Mouse (Mus musculus): ENCODE data around the gene Rnd1.

Rnd1 gene

DNA sequence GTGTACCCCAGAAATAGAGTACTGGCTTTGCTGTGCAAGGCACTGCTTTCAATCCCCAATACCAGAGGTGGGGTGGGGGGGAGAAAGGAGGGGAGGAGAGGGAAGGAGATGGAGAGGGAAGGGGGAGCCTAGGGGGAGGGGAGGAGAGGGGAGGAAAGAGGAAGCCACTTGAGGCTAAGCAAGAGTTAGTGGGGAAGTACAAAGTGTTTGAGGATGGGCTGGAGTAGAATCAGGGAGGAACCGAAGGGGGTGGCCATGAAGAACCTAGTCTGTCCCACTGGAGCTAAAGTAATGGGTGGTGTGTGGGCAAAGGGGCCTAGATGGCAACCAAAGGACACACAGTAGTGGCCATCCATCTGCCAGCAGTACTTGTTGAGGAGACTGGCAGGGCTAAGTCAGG, 6.5 kb upstream of the Rnd1 start:
- in situ Hi-C loops (cut with MboI; ENCODE audit: low pct_unique_long_range_greater_than_20kb in 1 of 2, low sequenced_read_pairs in 2 of 2, unreplicated experiment in 1 of 2), result no loop called here

DNA sequence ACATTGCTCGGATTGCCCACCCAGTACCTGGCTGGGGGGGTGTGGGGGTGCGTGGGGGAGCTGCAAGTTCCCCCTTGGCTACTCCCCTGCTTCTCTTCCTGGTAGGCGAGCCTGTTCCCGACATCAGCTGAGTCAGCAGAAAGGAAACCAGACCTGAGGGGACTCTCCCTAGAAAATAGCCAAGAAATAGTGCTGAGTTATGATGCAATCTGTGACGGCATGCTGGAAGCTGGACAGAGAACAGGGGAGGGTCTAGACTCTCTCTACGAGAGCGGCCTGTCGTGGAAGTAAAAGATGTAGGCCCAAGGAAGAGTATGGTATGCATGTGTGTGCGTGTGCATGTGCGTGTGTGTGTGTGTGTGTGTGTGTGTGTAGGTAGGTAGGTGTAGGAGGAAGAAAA, 5.9 kb upstream of the Rnd1 start:
- in situ Hi-C loops (cut with MboI; ENCODE audit: low pct_unique_long_range_greater_than_20kb in 1 of 2, low sequenced_read_pairs in 2 of 2, unreplicated experiment in 1 of 2), result no loop called here

DNA sequence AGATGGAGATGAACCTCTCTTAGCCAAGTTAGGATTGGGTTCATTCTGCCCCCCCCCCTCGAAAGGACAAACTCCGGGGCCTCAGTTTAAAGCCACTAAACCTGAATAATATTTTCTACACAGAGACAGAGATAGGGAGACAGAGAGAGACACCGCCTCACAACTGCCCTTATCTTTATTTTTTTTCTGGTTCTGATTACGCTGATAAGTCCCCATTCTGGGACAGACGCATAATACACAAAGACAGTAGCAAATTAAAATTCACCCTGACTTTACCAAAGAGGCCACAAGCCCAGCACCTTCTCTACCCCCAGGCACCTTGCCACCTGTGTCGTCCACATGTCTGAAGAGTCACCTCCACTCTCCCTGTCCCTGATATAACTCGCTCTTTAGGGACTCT, 4.4 kb upstream of the Rnd1 start:
- in situ Hi-C loops (cut with MboI; ENCODE audit: low pct_unique_long_range_greater_than_20kb in 1 of 2, low sequenced_read_pairs in 2 of 2, unreplicated experiment in 1 of 2), result no loop called here

DNA sequence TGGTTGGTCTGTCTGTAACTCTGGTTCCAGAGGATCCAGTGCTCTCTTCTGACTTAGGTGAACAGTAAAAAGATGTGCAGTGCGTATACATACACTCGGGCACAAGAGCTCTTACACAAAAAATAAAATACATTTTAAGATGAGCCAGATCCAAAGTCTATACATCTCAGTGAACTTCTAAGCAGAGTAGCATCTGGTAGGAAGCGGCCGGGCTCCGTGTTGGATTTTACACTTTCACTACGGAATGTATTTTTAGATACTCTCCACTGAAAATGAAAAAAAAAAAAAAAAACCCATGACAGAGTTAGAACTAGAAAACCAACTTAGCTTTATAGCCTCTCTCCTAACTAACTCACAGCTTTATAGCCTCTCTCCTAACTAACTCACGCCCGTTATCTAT, 3.4 kb upstream of the Rnd1 start:
- in situ Hi-C loops (cut with MboI; ENCODE audit: low pct_unique_long_range_greater_than_20kb in 1 of 2, low sequenced_read_pairs in 2 of 2, unreplicated experiment in 1 of 2), result no loop called here

DNA sequence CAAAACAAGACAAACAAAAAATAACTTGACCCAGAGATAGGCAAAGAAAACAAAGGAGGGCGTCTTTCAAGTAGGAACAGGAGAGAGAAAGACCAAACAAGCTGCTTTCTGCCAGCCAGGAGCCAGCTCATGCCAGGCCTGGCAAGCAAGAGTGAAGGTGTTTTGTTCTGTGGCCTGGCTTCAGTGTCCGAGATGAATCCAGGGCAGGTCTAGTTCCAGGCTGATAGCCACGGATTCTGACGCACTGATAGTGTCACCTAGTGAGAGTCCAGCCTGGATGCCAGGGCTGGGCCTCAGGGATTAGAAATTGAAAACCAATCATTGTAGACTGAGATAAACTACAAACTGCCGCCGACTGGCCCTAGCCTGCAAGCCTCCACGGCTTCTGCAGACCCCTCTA, 716 bp upstream of the Rnd1 start:
- in situ Hi-C loops (cut with MboI; ENCODE audit: low pct_unique_long_range_greater_than_20kb in 1 of 2, low sequenced_read_pairs in 2 of 2, unreplicated experiment in 1 of 2), result no loop called here

DNA sequence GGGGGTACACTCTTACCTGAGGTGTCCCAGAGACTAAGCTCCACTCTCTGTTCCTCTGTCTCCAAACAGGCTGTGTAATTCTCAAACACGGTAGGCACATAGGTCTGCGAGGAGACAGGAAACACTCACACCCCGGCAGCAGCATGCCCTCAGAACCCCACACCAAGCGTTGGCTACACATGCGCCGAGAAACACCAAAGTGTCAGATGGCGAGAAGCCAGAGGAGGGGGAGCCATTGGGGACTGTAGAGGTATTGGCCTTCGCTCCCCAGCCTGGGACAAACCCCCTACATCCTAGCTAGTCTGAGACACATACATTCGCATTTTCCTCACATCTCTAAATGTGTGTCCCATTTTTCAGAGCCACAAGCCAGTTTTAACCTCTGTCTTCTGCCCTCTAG, 790 bp downstream of the Rnd1 start:
- in situ Hi-C loops (cut with MboI; ENCODE audit: low pct_unique_long_range_greater_than_20kb in 1 of 2, low sequenced_read_pairs in 2 of 2, unreplicated experiment in 1 of 2), result no loop called here

DNA sequence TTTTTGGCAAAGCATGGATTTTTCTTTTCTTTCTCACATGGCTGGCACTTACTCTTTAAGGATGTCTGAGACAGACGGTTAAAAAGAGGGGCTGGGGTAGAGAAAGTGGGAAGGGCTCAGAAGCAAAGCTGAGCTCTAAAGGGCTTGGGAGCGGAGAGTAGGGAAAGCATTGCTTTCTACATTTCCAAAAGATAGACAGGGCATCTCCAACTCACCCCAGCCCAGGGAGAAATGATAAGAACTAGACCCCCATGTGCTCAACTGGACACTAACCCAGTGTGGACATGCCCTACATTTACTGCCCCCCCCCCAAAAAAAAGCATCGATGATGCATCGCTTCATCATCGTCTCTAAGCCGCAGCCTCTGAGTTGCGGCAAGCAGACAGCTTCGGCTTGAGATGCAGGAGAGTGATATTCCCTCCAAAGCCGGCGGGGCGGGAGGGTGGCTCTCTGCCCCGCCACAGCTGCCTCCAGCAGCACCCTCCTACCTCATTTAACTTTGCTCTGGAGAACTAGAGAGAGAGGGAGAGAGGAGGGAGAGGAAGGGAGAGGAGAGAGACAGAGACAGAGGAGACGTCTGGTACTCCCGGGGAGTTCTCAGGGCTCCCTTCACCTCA, 1.5 kb downstream of the Rnd1 start:
- in situ Hi-C loops (cut with MboI; ENCODE audit: low pct_unique_long_range_greater_than_20kb in 1 of 2, low sequenced_read_pairs in 2 of 2, unreplicated experiment in 1 of 2), result no loop called here

DNA sequence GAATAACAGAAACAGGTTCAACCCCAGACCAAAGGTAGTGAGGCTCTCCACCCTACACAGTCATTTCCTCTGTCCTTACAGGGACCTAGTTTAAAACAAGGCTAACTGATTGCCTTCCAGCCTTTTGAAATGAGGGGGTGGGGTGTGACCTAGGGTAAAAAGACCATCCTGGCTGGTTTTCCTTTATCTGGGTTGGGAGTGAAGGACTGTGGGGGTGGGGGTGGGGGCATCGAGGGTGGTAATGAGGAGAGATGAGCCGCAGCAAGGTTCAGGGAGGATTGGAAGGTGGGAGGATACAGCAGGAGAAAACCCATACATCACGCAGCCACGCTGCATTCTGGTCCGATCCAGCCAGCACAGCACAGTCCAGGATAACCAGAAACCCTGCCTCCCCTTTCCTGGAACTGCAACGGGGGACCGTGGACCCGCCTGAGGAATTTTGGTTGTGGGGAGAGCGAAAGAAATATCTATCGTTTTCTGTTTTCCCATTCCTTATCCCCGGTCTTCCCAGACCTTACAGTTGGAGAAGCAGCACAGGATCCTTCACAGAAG, 2.2 kb downstream of the Rnd1 start:
- in situ Hi-C loops (cut with MboI; ENCODE audit: low pct_unique_long_range_greater_than_20kb in 1 of 2, low sequenced_read_pairs in 2 of 2, unreplicated experiment in 1 of 2), result no loop called here

DNA sequence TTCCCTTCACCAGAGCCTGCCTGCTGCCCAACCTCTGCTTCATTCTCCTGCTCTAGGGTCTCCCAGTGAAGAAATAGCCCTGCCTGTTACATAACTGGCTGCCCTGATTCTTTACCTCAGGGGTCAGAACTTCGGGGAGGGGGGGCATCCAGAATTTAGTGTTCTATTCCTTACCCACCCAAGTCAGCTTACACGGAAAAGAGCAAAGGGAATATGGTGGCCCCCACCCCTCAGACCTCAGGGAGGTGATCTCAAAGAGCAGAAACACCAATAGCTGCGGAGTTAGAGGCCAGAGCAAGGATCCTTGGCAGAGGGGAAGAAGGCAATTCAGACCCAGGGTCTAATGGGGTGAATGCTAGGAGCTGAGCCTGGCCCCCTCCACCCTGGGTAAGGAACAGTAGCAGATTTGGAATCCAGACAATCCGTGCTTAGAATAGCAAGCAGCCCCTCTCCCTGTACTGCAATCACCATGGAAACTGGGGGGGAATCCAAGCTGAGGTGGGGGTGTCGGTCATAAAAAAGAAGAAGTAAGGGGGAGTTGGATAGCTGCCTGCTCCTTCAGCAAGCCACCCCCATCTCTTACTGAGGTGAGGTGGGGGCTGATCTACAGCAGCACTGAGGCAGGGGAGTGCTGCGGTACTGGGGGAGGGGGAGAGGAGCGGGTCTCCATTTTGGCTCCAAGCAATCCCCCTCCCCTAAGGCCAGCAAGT, 2.8 kb downstream of the Rnd1 start:
- in situ Hi-C loops (cut with MboI; ENCODE audit: low pct_unique_long_range_greater_than_20kb in 1 of 2, low sequenced_read_pairs in 2 of 2, unreplicated experiment in 1 of 2), result no loop called here

DNA sequence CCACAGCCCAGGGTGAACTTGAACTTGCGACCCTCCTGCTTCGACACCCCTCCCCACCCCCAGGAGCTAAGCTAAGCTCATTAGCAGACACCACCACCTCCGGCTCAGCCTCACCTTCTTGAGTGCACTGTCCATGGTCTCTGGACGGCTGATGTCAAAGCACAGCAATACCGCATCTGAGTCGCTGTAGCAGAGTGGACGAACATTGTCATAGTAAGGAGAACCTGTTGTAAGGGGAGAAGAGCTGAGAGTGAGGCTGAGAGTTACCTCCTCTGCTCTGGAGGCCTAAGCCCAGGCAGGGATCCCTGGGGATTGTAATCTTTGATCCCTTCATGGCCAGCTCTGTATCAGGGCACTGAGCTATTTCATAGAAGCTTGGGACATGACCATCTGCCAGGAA, 3.5 kb downstream of the Rnd1 start:
- in situ Hi-C loops (cut with MboI; ENCODE audit: low pct_unique_long_range_greater_than_20kb in 1 of 2, low sequenced_read_pairs in 2 of 2, unreplicated experiment in 1 of 2), result no loop called here

DNA sequence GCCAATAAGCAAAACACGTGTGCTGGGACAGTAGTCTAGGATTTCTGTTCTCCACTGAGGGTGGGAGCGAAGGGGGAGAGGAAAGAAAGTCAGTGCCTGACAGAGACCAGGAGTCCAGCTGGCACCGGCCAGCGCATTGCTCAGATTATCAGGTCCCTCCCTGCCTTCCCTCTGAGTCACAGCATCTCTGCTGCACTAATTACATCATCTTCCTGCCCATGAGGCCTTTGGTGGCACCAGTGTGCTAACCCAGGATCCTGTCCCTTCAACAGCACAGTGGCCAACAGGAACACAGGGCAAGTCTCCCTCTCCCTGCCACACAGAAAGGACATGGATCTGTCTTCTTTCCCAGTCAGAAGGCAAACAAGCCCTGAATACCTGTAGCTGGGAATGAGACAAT, 4.7 kb downstream of the Rnd1 start:
- in situ Hi-C loops (cut with MboI; ENCODE audit: low pct_unique_long_range_greater_than_20kb in 1 of 2, low sequenced_read_pairs in 2 of 2, unreplicated experiment in 1 of 2), result no loop called here

DNA sequence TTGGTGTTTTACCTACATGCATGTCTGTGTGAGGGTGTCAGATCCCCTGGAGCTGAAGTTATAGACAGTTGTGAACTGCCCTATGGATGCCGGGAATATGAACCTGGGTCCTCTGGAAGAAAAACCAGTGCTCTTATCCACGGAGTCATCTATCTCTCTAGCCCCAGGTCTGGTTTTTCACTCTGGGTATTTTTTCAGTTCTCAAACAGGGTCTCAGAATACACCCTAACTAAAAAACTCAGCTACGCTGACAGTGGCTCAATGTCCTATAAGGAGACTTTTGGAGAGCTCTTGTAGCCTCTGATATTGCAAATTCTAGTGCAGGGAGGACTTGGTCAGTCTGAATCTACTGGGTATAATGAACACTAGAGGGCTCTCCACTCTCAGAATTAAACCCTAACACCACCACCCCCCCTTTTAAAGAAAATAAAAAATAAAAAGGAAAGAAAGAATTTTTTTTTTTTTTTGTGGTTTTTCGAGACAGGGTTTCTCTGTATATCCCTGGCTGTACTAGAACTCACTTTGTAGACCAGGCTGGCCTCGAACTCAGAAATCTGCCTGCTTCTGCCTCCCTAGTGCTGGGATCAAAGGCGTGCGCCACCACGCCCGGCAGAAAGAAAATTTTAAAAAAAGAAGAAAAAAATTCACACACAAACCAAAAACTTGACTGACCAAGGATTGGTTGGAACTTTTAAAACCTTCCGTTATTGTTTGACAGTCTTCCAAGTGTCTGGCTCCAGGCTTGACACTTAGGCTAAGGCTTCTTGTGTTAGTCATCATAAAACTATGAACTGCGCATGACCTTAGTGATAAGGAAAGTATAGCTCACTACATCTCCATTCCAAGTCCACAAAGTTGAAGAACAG, 13.0 kb downstream of the Rnd1 start:
- in situ Hi-C loops (cut with MboI; ENCODE audit: low pct_unique_long_range_greater_than_20kb in 1 of 2, low sequenced_read_pairs in 2 of 2, unreplicated experiment in 1 of 2), result no loop called here

DNA sequence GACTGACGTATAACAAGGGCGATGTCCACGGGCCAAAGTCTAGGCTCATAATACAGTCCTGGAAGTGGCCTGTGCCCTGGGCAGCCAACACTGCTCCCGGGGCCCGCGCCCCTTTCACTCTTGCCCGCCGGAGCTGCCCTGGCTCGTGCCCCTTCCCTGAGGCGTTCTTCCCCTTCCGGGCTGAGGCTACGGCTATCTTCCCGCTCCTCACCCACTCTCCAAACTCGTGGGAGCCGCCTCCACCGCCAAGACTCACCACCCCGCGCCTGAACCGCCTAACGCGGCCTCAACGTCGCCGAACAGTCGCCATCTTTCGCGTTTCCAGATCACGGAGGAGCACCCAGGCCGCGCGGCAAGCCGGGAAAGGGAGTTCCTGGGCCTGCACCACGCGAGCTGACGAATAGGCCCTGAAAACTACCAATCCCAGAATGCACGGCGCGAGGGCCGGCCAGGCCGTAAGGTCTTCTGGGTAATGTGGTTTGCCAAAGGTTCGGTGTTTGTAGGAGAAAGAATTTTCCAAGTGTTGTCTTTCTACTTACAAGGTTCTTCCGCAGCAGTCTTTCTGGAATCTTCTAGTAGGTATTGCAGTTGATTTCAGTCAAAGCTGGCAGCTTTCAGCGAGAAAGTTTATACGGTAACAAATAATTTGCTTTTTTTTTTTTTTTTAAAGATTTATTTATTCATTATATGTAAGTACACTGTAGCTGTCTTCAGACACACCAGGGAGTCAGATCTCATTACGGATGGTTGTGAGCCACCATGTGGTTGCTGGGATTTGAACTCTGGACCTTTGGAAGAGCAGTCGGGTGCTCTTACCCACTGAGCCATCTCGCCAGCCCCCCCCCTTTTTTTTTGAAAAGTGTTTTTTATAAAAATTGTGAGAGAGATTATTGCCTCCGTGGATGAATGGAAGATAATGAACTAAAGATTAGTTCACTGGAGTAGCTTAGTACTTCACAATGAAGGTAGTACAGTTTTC, 14.4 kb downstream of the Rnd1 start, which contains the start of gene Ddx23:
Gene Ddx23 (minus strand): TSS at position 328 of the 979 bp plus-strand sequence.
- in situ Hi-C loops (cut with MboI; ENCODE audit: low pct_unique_long_range_greater_than_20kb in 1 of 2, low sequenced_read_pairs in 2 of 2, unreplicated experiment in 1 of 2), result no loop called here

DNA sequence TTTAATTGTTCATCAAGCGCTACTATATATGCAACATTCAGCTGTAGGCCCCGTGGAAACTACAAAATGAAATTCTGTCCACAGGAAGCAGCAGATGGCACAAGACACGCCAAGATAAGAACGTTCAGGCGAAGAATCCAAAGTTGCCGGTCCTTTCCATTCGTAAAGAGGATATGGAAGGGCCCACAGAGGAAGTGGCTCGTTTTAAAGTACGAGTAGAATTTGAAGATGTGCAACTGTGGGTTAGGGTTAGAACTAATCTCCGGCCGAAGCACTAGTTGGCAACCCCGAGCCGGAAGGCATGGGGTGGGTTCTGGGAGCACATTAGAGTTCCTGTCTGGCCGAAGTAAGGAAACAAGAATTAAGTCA, 15.1 kb downstream of the Rnd1 start:
- in situ Hi-C loops (cut with MboI; ENCODE audit: low pct_unique_long_range_greater_than_20kb in 1 of 2, low sequenced_read_pairs in 2 of 2, unreplicated experiment in 1 of 2), result no loop called here

DNA sequence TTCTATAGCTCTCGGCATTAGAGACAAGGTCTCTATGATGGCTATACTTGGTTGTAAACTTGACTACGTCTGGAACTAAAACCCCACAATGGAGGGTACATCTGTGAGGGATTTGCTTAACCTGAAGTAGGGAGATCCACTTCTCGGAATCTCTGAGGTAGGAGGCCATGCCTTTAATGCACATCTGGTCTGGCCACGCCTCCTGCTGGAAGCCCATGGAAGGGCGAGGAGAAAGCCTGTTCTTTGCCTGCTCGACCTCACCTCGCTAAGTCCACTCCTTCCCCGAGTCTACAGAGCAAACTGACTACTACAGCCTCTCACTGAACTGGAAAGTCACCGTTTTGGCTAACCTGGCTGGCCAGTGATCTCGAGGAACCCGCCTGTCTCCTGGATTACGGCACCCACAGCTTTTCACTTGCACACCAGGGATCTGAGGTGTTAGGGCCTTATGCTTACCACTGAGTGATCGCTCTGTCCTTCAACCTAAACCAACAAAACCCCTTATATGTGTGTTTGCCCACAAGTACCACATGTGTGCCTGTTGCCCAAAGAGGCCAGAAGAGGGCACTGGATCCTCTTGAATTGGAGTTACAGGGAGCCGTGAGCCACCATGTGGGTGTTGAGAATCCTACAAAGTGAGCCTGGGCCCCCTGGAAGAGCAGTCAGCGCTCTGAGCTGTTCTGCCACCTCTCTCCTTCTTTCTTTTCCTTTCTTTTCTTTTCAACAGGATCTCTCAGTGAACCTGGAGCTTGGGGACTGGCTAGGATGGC, 20.1 kb downstream of the Rnd1 start:
- in situ Hi-C loops (cut with MboI; ENCODE audit: low pct_unique_long_range_greater_than_20kb in 1 of 2, low sequenced_read_pairs in 2 of 2, unreplicated experiment in 1 of 2), result no loop called here

DNA sequence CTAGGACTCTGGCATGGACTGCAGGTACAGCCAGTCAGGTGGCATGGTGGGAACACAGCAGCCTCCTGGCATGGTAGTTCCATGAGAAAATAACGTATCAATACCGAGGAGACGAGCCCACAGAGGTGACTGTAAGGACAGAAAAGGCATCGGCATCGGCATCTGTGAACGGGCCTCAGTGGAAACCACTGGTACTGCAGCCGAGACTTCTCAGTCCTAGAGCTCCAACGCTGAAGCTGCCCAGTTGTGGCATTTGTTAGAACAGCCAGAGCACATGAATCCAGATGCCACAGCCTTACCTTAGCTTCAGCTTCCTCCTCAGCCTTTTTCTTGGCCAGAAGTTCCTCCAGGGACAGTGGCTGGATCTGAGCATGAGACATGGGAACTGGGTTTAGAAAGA, 25.1 kb downstream of the Rnd1 start:
- in situ Hi-C loops (cut with MboI; ENCODE audit: low pct_unique_long_range_greater_than_20kb in 1 of 2, low sequenced_read_pairs in 2 of 2, unreplicated experiment in 1 of 2), result no loop called here

DNA sequence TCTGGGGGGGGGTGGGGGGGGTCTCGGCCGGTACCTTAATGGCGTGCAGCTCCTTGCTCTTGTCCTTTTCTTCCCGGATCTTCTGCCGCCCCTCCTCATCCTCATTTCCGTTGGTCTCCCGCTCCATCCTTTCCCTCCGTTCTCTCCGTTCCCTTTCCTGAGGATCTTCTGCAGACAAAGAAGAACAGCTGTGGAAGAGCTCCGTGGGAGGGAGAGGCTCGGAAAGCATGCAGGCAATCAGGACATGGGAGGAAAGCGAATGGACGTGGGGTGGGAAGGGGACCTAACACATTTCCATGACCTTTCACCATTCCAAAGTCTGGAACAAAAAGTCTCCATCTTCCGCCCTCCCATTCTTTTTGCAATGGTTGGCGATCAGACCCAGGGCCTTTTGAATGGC, 25.8 kb downstream of the Rnd1 start:
- in situ Hi-C loops (cut with MboI; ENCODE audit: low pct_unique_long_range_greater_than_20kb in 1 of 2, low sequenced_read_pairs in 2 of 2, unreplicated experiment in 1 of 2), result no loop called here

DNA sequence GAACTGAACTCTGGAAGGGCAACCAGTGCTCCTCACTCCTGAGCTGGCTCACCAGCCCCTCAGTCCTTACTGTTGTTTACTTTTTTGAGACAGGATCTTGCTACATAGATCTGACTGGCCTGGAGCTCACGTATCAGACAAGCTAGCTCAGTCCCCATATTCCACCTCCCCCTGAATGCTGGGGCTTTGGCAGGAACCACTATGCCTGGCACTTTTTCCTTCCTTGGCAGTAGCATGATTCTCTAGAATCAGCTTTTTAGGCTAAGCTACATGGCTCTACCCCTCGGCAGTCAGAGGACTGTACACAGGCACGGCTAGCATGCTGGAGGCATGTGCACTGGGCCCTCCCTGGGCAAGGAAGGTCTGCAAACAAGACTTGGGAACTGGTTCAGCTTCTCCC, 29.2 kb downstream of the Rnd1 start:
- in situ Hi-C loops (cut with MboI; ENCODE audit: low pct_unique_long_range_greater_than_20kb in 1 of 2, low sequenced_read_pairs in 2 of 2, unreplicated experiment in 1 of 2), result no loop called here

Data from mouse embryonic stem cell (cell line).